Mouse (Mus musculus): ENCODE measurements at regions not wholly inside any gene's neighbourhood (a gene's known extent, or its start where the extent isn't known, plus 50 kb on each side); places are given as distances from the start of the nearest gene placed in this dataset.
"Not testable (repeated sequence)": the region's sequence is repeated elsewhere in the genome, so short reads cannot be mapped to it uniquely, and the experiment has no call there.

DNA sequence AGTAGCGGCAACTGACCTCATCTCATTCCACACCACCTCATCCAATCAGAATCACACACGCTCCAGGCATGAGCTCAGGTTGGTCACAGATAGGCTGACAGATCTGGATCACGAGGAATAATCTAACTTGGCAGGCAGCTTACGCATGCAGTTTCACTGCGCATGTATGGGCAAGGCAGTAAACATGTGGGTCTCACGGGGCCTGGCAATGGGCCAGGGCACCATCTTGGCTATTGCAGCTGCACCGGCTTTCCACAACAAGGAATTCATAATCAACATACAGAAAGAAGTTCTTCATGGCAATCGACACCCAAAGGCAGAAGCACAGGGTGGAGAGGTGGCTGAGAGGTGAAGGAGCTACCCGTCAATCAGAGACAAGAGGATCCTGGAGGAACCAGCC lies 381.0 kb upstream of the Jmjd1c start:
- not testable (repeated sequence) for TF ChIP-seq CTCF (IDR thresholded peaks at IDR 0.05; ENCODE audit: borderline replicate concordance, control insufficient read depth, extremely low read depth, insufficient read depth, low read length, poor library complexity); POLR2A (IDR thresholded peaks at IDR 0.05; ENCODE audit: control insufficient read depth, extremely low read depth, insufficient read depth, low read length, poor library complexity)
